Mouse (Mus musculus) embryonic fibroblast, embryonic 13.5 days (primary cell): Measurements from ENCODE around the gene Prss27.

Experiments used
- CTCF ChIP-seq: IDR thresholded peaks from 2 replicates; pipeline ENCODE4 v1.5.1; 2011; ENCODE audit warnings: mild to moderate bottlenecking, control low read depth, low read length, moderate library complexity, borderline replicate concordance; ENCODE audit not compliant: insufficient read depth
- POLR2A ChIP-seq: IDR thresholded peaks from 2 replicates; pipeline ENCODE4 v1.6.1; 2011; ENCODE audit warnings: low read depth, mild to moderate bottlenecking, control low read depth, low read length, moderate library complexity

GRCm38 (mm10) chr17:24056636-24057625 is 19.0 kb downstream of the Prss27 start:
- no peak for TF ChIP-seq POLR2A
- no peak for TF ChIP-seq CTCF
